Mouse (Mus musculus) Muller cell, postnatal 12 days (primary cell): ENCODE measurements around the gene Stam.
"Not testable (repeated sequence)": the region's sequence is repeated elsewhere in the genome, so short reads cannot be mapped to it uniquely, and the experiment has no call there.

Experiments used
- DNase-seq: peaks from one replicate; pipeline ENCODE4 v3.0.0-alpha.2; 2015; ENCODE audit errors: inconsistent ontology term

Gene Stam

GRCm38 (mm10) chr2:14192046-14192445 is 118.1 kb downstream of the Stam start:
- no peak for DNase-seq

- DNase-seq: not testable (repeated sequence)
These were observed 124.5 kb downstream of the Stam start for GRCm38 (mm10) chr2:14198325-14198903.
